In genomic region chr7:98131751-98132150, GRCm38 (mm10) we compare ENCODE assay signal across 15 mouse cellular contexts. TPM values are rescaled to one million over a fixed set of nuclear protein-coding genes. Genes with fewer than 3 reads are reported as not detected.
A peak's percentile ranks its signal among the peaks of the same experiment; 100 is the strongest.
DNase-seq lines count a peak whose midpoint lies in the region; ATAC-seq and TF ChIP-seq lines count a peak whose summit lies in the region.
"Had no signal": no experiment of that assay in that cellular context is flagged by ENCODE, and none has a peak within 500 bp of the region (broad histone marks: within the 10 kb centered on the region; RNA-seq: fewer than 3 reads in every experiment).

No protein-coding gene starts in this region.

- no peak for TF ChIP-seq EP300 in liver, embryonic 14.5 days (IDR thresholded peaks at IDR 0.05; ENCODE audit: low read depth)
- TF ChIP-seq EP300 in CH12.LX (IDR thresholded peaks at IDR 0.05; ENCODE audit: low read length) (no peak), ES-Bruce4 (IDR thresholded peaks at IDR 0.05; ENCODE audit: insufficient read depth, low read depth, low read length) (no peak)

- H3K9ac ChIP-seq in liver, embryonic 14.5 days (replicated peaks), result no peak overlapping the region
- H3K9ac ChIP-seq in CH12.LX (ENCODE audit: insufficient read depth, low read depth) (no peak overlapping the region), ES-Bruce4 (ENCODE audit: low read depth, poor library complexity, severe bottlenecking) (no peak overlapping the region)
- H3K9ac ChIP-seq: forebrain, embryonic 15.5 days; midbrain, embryonic 12.5 days had no signal

- TF ChIP-seq RAD21 in CH12.LX (IDR thresholded peaks at IDR 0.05; ENCODE audit: low read depth, low read length), result peak; percentile 7

- H3K27ac ChIP-seq in liver, embryonic 14.5 days, result no peak overlapping the region
- no peak overlapping the region for H3K27ac ChIP-seq in CH12.LX (ENCODE audit: insufficient read depth, low read depth)
- no peak overlapping the region for H3K27ac ChIP-seq in ES-Bruce4 (ENCODE audit: insufficient read depth, low read length)
- H3K27ac ChIP-seq: forebrain, embryonic 15.5 days; midbrain, embryonic 12.5 days had no signal

- H3K36me3 ChIP-seq in liver, embryonic 14.5 days (replicated peaks; ENCODE audit: control insufficient read depth, insufficient read depth, low read depth), result peaks cover 18% of the 10 kb centered on the region
- H3K36me3 ChIP-seq in CH12.LX (replicated peaks in 1 of 2; ENCODE audit: control insufficient read depth in 1 of 2, insufficient read depth in 1 of 2, low read length in 1 of 2) (no peaks in the 10 kb centered on the region), ES-Bruce4 (ENCODE audit: control insufficient read depth, insufficient read depth, low read length, poor library complexity, severe bottlenecking) (no peaks in the 10 kb centered on the region)
- H3K36me3 ChIP-seq: G1E had no signal

- H3K4me1 ChIP-seq in liver, embryonic 14.5 days (replicated peaks; ENCODE audit: control insufficient read depth in 2 of 2, insufficient read depth in 2 of 2, low read length in 1 of 2), result no peaks in the 10 kb centered on the region
- H3K4me1 ChIP-seq in CH12.LX (ENCODE audit: control insufficient read depth in 1 of 2, insufficient read depth in 2 of 2), result no peaks in the 10 kb centered on the region
- H3K4me1 ChIP-seq in ES-Bruce4 (ENCODE audit: control insufficient read depth, insufficient read depth, low read length), result no peaks in the 10 kb centered on the region
- H3K4me1 ChIP-seq: forebrain, embryonic 15.5 days; midbrain, embryonic 12.5 days had no signal

- in situ Hi-C loops in CH12.LX (cut with MboI; ENCODE audit: low pct_ligation_motif_present, low pct_unique_long_range_greater_than_20kb, low sequenced_read_pairs), result no loop called here

- no peaks in the 10 kb centered on the region for H3K9me3 ChIP-seq in liver, embryonic 14.5 days (ENCODE audit: control insufficient read depth, low read length)
- H3K9me3 ChIP-seq in CH12.LX (replicated peaks; ENCODE audit: low read length), result no peaks in the 10 kb centered on the region
- no peaks in the 10 kb centered on the region for H3K9me3 ChIP-seq in ES-Bruce4 (replicated peaks; ENCODE audit: control insufficient read depth, insufficient read depth, low read length, poor library complexity, severe bottlenecking)
- H3K9me3 ChIP-seq: forebrain, embryonic 15.5 days; G1E; midbrain, embryonic 12.5 days had no signal

- peak; percentile 56 for TF ChIP-seq CTCF in liver, embryonic 14.5 days (IDR thresholded peaks at IDR 0.05; ENCODE audit: low read depth)
- TF ChIP-seq CTCF in CH12.LX (conservative IDR thresholded peaks at IDR 0.05 in 1 of 2, IDR thresholded peaks at IDR 0.05 in 1 of 2; ENCODE audit: low read depth in 2 of 2, low read length in 2 of 2), result peak; percentile 17 to 42; a peak in 1 of 4 replicates
- peak; percentile 6 for TF ChIP-seq CTCF in ES-Bruce4 (IDR thresholded peaks at IDR 0.05; ENCODE audit: low read depth, low read length)

- no peak overlapping the region for H3K4me3 ChIP-seq in liver, embryonic 14.5 days (ENCODE audit: insufficient read depth in 1 of 2, low read depth in 2 of 2, low read length in 2 of 2)
- no peak overlapping the region for H3K4me3 ChIP-seq in CH12.LX (replicated peaks in 1 of 3; ENCODE audit: low read depth in 2 of 3, low read length in 2 of 3, poor library complexity in 1 of 3)
- H3K4me3 ChIP-seq in ES-Bruce4 (ENCODE audit: low read depth, low read length), result no peak overlapping the region
- H3K4me3 ChIP-seq: forebrain, embryonic 15.5 days; midbrain, embryonic 12.5 days had no signal

- dilution Hi-C loops in CH12.LX (cut with MboI; ENCODE audit: extremely low pct_ligation_motif_present, extremely low pct_unique_long_range_greater_than_20kb, low sequenced_read_pairs), result no loop called here

- no peak for DNase-seq in liver, embryonic 14.5 days (ENCODE audit: low read depth in 3 of 3, low spot score in 3 of 3)
- DNase-seq in liver (no peak), CH12.LX (ENCODE audit: extremely low read depth) (peak; percentile 17)
- DNase-seq in spleen, postnatal 10 days (ENCODE audit: low spot score in 2 of 2), result no peak
- no peak for DNase-seq in cerebellum, postnatal 14 days
- DNase-seq: adrenal gland, postnatal 14 days; cerebellum, postnatal 10 days; lung, postnatal 14 days; thymus, adult 2 months had no signal

- H3K4me2 ChIP-seq in liver, embryonic 14.5 days (ENCODE audit: low read depth), result no peak overlapping the region
- H3K4me2 ChIP-seq in CH12.LX (ENCODE audit: insufficient read depth, low read depth, poor library complexity, severe bottlenecking), result no peak overlapping the region
- H3K4me2 ChIP-seq: forebrain, embryonic 15.5 days; liver, embryonic 11.5 days; midbrain, embryonic 12.5 days had no signal

- H3K27me3 ChIP-seq in liver, embryonic 14.5 days (ENCODE audit: control insufficient read depth, insufficient read depth, low read length), result no peaks in the 10 kb centered on the region
- H3K27me3 ChIP-seq in CH12.LX (replicated peaks), result peaks cover 36% of the 10 kb centered on the region
- no peaks in the 10 kb centered on the region for H3K27me3 ChIP-seq in ES-Bruce4 (ENCODE audit: control insufficient read depth, insufficient read depth, low read length, poor library complexity, severe bottlenecking)
- H3K27me3 ChIP-seq: forebrain, embryonic 15.5 days; midbrain, embryonic 12.5 days had no signal

- WGBS in liver, embryonic 14.5 days (ENCODE audit: insufficient replicate concordance), result 89% methylated on average over 8 of the region's 8 CpGs

- no peaks in the 10 kb centered on the region for H3K79me2 ChIP-seq in CH12.LX (replicated peaks; ENCODE audit: control insufficient read depth, extremely low read depth, insufficient read depth, poor library complexity, severe bottlenecking)

- no peak for TF ChIP-seq POLR2A in CH12.LX (IDR thresholded peaks at IDR 0.05; ENCODE audit: low read depth, low read length)
- no peak for TF ChIP-seq POLR2A in ES-Bruce4 (IDR thresholded peaks at IDR 0.05; ENCODE audit: insufficient read depth, low read length)

- no peak for ATAC-seq in liver, embryonic 14.5 days (ENCODE audit: insufficient read depth)
- peak; percentile 36; the same call in 1 of the 2 replicates for ATAC-seq in granulocyte monocyte progenitor cell, adult 5-6 weeks (replicated peaks; ENCODE audit: poor library complexity, severe bottlenecking)
- ATAC-seq: forebrain, embryonic 15.5 days had no signal

TF ChIP-seq in CH12.LX, 34 proteins besides CTCF, POLR2A, EP300 and RAD21:
- TF ChIP-seq ZNF384 (IDR thresholded peaks at IDR 0.05; ENCODE audit: low read depth, low read length), result no peak
- no peak for TF ChIP-seq ELF1 (IDR thresholded peaks at IDR 0.05; ENCODE audit: low read depth, low read length)
- TF ChIP-seq BHLHE40 (IDR thresholded peaks at IDR 0.05; ENCODE audit: low read depth, low read length), result no peak
- no peak for TF ChIP-seq MAFK (IDR thresholded peaks at IDR 0.05; ENCODE audit: insufficient replicate concordance, low read length)
- TF ChIP-seq SMC3 (IDR thresholded peaks at IDR 0.05; ENCODE audit: low read depth, low read length), result no peak
- TF ChIP-seq NELFE (IDR thresholded peaks at IDR 0.05; ENCODE audit: low read depth, low read length), result no peak

RNA-seq across cellular contexts. Expression of gene Myo7a, which starts 12.4 kb away (rescaled TPM):
- polyA plus RNA-seq in liver, embryonic 14.5 days (2012; rRNA removed), result 10.3 and 10.4 TPM in 2 replicates
- 6.6 and 7.3 TPM in 2 replicates for polyA plus RNA-seq in liver, embryonic 14.5 days (2014; fragmentation: Nextera tagmentation; extraction: Ambion mirVana)
- total RNA-seq in CH12.LX (2012; rRNA removed) (11.3 and 13.2 TPM in 2 replicates), CH12.LX (2014; rRNA removed) (12.9 and 14.0 TPM in 2 replicates)
- polyA plus RNA-seq in CH12.LX (2012; ENCODE audit: insufficient read length, low read depth) (28.0 and 29.7 TPM in 2 replicates), ES-Bruce4 (2011; ENCODE audit: insufficient read depth, insufficient read length, low read depth, missing spikeins) (8.0 and 11.6 TPM in 2 replicates)
- 34.8 and 43.7 TPM in 2 replicates for total RNA-seq in granulocyte monocyte progenitor cell, adult 5-6 weeks (2014; fragmentation: Nextera tagmentation)
- total RNA-seq in granulocyte monocyte progenitor cell, adult 5-6 weeks (2017), result 22.0 and 26.2 TPM in 2 replicates

RNA-seq across cellular contexts. Expression of gene Omp, which starts 13.6 kb away (rescaled TPM):
- polyA plus RNA-seq in liver, embryonic 14.5 days (2012; rRNA removed), result 0.61 and 0.63 TPM in 2 replicates
- 0.24 and 0.44 TPM in 2 replicates for polyA plus RNA-seq in liver, embryonic 14.5 days (2014; fragmentation: Nextera tagmentation; extraction: Ambion mirVana)
- total RNA-seq in CH12.LX (2012; rRNA removed) (0.08 TPM in 1 of 2 replicates, not detected in the other), CH12.LX (2014; rRNA removed) (not detected in 2 replicates)
- polyA plus RNA-seq in CH12.LX (2012; ENCODE audit: insufficient read length, low read depth) (not detected in 2 replicates), ES-Bruce4 (2011; ENCODE audit: insufficient read depth, insufficient read length, low read depth, missing spikeins) (0.82 and 1.1 TPM in 2 replicates)
- 0.32 and 0.64 TPM in 2 replicates for total RNA-seq in granulocyte monocyte progenitor cell, adult 5-6 weeks (2014; fragmentation: Nextera tagmentation)
- total RNA-seq in granulocyte monocyte progenitor cell, adult 5-6 weeks (2017), result 0.31 TPM in 1 of 2 replicates, not detected in the other
- polyA plus RNA-seq: G1E; midbrain, embryonic 12.5 days had no signal

RNA-seq across cellular contexts. Expression of gene Capn5, which starts 46.3 kb away (rescaled TPM):
- 13.1 and 13.2 TPM in 2 replicates for polyA plus RNA-seq in liver, embryonic 14.5 days (2012; rRNA removed)
- polyA plus RNA-seq in liver, embryonic 14.5 days (2014; fragmentation: Nextera tagmentation; extraction: Ambion mirVana), result 8.9 and 9.8 TPM in 2 replicates
- total RNA-seq in CH12.LX (2012; rRNA removed), result 0.29 and 0.55 TPM in 2 replicates
- total RNA-seq in CH12.LX (2014; rRNA removed), result 0.22 and 0.27 TPM in 2 replicates
- polyA plus RNA-seq in CH12.LX (2012; ENCODE audit: insufficient read length, low read depth), result 0.26 and 0.52 TPM in 2 replicates
- polyA plus RNA-seq in ES-Bruce4 (2011; ENCODE audit: insufficient read depth, insufficient read length, low read depth, missing spikeins), result 16.9 and 17.0 TPM in 2 replicates
- total RNA-seq in granulocyte monocyte progenitor cell, adult 5-6 weeks (2014; fragmentation: Nextera tagmentation), result 3.2 and 5.2 TPM in 2 replicates
- 1.2 and 1.3 TPM in 2 replicates for total RNA-seq in granulocyte monocyte progenitor cell, adult 5-6 weeks (2017)

Comparison
In these comparisons a context has a peak if more than half of its experiments do, and no peak if none do; other contexts are left out.
1. CTCF ChIP-seq: peak in every context shown above with its lines; median percentile 56 in liver, embryonic 14.5 days; 30 in CH12.LX; 6 in ES-Bruce4.